Mouse (Mus musculus) lung, adult 2 months (tissue): ENCODE data around the gene Rbbp8nl. TPM values are rescaled to one million over a fixed set of nuclear protein-coding genes. Genes with fewer than 3 reads are reported as not detected.

Experiments
- DNase-seq: peaks from one replicate; pipeline ENCODE4 v3.0.0; 2022
- H3K4me1 ChIP-seq: fragments of 200-500 bp; 2 replicates; pipeline ENCODE4 v1.6.1; 2011; ENCODE audit warnings: low read length; ENCODE audit not compliant: control insufficient read depth, insufficient read depth
- H3K4me3 ChIP-seq: fragments of 200-500 bp; replicated peaks from 2 replicates; pipeline ENCODE3; 2011; ENCODE audit warnings: low read depth, mild to moderate bottlenecking, control low read depth, low read length; ENCODE audit errors: extremely low read depth
- CTCF ChIP-seq: fragments of 200-500 bp; IDR thresholded peaks from 2 replicates; pipeline ENCODE4 v1.5.1; 2011; ENCODE audit warnings: mild to moderate bottlenecking, low read length, control low read depth; ENCODE audit not compliant: insufficient read depth
- POLR2A ChIP-seq: fragments of 200-500 bp; IDR thresholded peaks from 2 replicates; pipeline ENCODE4 v1.6.1; 2011; ENCODE audit warnings: low read depth, mild to moderate bottlenecking, control low read depth, low read length, borderline replicate concordance; ENCODE audit errors: extremely low read depth
- WGBS: fragments of 180-500 bp; shearing (Covaris S2); methylation state at CpG from one replicate; pipeline ENCODE4 v1.1.7; 2018; 5-methylcytosine and 5-hydroxymethylcytosine counted together
- polyA plus RNA-seq: library from polyadenylated mRNA; depleted of rRNA; stranded (reverse); fragments of >200 nt; gene quantifications from 2 replicates; pipeline ENCODE4 v1.2.3, GENCODE M21; 2012

Rbbp8nl gene
- polyA plus RNA-seq, 1 experiment: 2.3 TPM

DNA sequence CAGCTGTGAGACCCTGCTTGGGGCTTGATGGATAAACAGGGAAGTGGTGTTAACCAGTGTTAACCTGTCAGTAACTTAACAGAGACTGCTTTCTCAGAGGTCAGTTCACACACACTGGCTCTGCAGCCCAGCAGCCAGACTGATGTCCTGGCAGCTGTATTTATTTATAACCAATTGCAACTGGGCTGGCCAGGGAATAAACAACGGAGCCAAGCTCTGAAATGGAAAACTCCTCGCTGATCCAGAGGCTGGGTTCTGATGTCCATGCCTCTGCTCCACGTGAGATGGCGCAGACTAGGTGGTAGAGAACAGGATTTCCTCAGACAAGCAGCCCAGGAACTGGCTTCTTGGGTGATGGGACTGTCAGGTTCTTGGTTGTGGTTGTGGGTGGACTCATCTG is 2.3 kb upstream of the Rbbp8nl start:
- no peak for DNase-seq
- no peak for TF ChIP-seq POLR2A
- TF ChIP-seq CTCF: no peak
- no peaks in the 10 kb centered on the region; the same call in 1 of the 2 replicates for H3K4me1 ChIP-seq
- no peak overlapping the region for H3K4me3 ChIP-seq
- WGBS: 42% methylated on average over 4 of the region's 4 CpGs

DNA sequence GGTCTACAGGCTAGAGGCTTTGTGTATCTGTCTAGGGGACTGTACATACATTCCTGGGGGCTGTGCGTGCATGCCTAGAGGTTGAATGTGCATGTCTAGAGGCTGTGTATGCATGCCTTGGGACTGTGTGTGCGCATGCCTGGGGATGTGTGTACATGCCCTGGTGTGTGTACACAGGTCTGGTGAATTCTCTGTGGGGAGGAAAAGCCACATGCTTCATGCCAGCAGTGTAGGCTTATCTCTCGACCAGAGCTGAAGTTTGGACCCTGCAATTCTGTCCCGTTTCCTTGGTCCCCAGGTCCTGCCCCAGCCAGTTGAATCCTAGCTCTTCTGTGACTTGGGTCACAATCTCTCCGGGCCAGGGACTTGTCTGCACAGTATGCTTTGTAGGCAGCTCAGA is 1.9 kb upstream of the Rbbp8nl start:
- 58% methylated on average over 5 of the region's 5 CpGs for WGBS
- TF ChIP-seq POLR2A (no peak), CTCF (no peak)
- DNase-seq: no peak
- Histone ChIP-seq H3K4me3 (no peak overlapping the region), H3K4me1 (no peaks in the 10 kb centered on the region; the same call in 1 of the 2 replicates)

- no peak for DNase-seq
- no peak for TF ChIP-seq CTCF
- TF ChIP-seq POLR2A: no peak
- H3K4me1 ChIP-seq: no peaks in the 10 kb centered on the region; the same call in 1 of the 2 replicates
- H3K4me3 ChIP-seq: no peak overlapping the region
- 50% methylated on average over 6 of the region's 6 CpGs for WGBS
Measured at GRCm38 (mm10) chr2:180290503-180290902, 824 bp upstream of the Rbbp8nl start.

DNA sequence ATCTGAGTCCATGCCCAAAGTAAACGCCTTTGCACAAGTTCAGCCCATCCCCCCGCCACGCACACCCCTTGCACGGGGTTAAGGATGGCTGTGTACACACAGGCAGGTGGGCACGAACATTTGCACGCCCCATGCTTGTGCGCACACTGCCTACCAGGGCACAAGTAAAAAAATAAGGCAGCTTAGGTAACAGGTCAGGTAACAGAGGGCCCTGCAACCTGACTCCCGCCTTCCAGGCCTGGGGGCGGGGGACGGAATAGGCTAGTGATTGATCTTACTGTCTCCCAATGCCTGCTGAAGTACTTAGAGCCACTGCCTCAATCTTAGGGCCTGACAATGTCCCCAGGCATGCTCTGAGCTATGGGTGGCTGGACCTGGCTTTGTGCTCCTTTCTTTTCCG is 713 bp downstream of the Rbbp8nl start:
- no peaks in the 10 kb centered on the region; the same call in 1 of the 2 replicates for H3K4me1 ChIP-seq
- no peak for TF ChIP-seq POLR2A
- no peak for TF ChIP-seq CTCF
- H3K4me3 ChIP-seq: no peak overlapping the region
- 66% methylated on average over 11 of the region's 11 CpGs for WGBS
- no peak for DNase-seq

DNA sequence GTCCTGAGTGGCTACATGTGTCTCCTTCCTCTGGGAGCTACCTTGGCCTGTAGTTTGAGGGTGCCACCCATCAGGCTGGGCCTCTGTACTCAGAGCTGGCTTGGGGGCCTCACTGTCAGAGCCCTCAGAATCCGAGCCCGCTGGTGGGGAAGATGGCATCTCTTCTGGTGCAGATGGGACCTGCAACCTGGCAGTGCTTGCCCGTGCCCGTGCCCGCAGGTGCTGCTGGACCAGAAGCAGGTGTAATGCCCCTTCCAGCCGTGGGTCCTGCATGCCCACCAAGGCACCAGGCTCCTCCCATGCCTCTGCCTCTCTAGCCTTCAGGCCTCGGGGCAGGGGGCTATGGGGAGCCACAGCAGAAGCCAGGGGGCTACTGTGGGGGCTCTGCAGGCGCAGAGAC is 10.4 kb downstream of the Rbbp8nl start:
- no peak for DNase-seq
- TF ChIP-seq POLR2A (no peak), CTCF (no peak)
- no peak overlapping the region for H3K4me3 ChIP-seq
- WGBS: 86% methylated on average over 8 of the region's 8 CpGs
- peaks cover 11% of the 10 kb centered on the region for H3K4me1 ChIP-seq

DNA sequence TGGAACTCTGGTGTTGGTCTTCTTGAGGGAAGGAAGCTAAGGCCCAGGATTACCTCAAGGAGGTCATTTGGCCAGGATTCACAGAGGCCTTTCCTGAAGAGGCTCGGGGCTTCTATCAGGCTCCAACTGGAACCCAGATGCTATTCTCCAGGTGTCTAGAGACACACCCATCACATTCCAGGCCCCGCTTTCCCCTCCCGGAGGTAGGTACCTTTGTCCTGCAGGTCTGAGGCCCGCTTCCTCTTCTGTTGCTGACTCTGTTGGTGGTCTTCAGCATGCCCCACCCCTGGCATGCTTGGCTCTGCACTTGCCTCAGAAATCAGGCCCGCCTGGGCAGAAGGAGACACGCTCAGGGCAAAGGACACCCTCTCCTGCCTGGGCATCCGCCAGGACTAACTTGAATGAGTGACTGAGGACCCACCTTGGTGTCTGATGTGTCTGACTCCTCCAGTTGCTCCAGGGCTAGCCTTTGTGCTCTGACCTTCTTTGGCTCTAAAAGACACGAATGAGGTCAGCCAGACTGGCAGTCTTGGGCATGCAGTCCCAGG is 11.8 kb downstream of the Rbbp8nl start:
- TF ChIP-seq POLR2A (no peak), CTCF (no peak)
- 75% methylated on average over 8 of the region's 8 CpGs for WGBS
- Histone ChIP-seq H3K4me3 (no peak overlapping the region), H3K4me1 (peaks cover 14% of the 10 kb centered on the region)
- no peak for DNase-seq

- peaks cover 22% of the 10 kb centered on the region for H3K4me1 ChIP-seq
- H3K4me3 ChIP-seq: no peak overlapping the region
- TF ChIP-seq CTCF: no peak
- no peak for TF ChIP-seq POLR2A
- peak; percentile 28 for DNase-seq
- 27% methylated on average over 8 of the region's 8 CpGs for WGBS
Measured at GRCm38 (mm10) chr2:180276851-180277259, 12.8 kb downstream of the Rbbp8nl start.

DNA sequence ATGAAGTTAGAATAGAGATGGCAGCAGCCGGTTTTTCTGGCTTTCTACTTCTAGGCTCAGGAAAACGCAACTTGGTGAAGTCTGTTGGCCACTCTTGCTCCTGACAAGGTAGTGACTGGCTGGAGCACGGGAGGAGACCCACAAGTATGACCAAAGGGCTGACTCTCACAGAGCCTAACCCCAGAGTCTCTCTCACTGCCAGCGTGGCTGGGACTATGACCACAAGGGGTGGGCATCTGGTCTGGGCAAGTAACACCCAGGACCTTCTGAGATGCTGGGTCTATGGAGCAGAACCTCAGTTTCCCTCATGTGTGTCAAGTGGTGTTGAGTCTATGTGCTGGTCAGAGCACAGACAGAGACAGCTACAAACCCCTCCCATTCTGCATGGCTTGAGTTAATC is 13.3 kb downstream of the Rbbp8nl start:
- TF ChIP-seq POLR2A: no peak
- TF ChIP-seq CTCF: no peak
- H3K4me3 ChIP-seq: no peak overlapping the region
- H3K4me1 ChIP-seq: peaks cover 26% of the 10 kb centered on the region
- WGBS: 29% methylated on average over 4 of the region's 4 CpGs
- no peak for DNase-seq

DNA sequence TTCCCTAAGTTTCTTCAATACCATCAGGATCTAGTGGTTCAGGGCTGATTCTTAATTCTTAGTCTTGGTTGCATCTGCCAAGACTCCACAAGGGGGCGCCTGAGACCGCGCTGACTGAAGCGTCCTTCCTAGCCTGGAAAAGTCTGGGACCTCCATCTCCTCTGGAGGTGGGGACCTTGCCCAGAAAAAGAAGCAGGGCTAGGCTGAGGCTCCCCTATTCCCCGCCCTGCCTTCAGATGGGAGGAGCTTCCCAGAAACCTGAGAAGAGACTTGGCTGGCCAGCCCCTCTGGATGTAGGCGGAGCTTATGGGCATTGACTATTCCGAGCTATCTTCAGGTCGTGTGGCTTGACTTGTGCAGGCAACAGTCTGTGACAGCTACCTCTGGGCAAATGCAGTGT is 13.8 kb downstream of the Rbbp8nl start:
- H3K4me1 ChIP-seq: peaks cover 30% of the 10 kb centered on the region
- under 1% methylated on average over 8 of the region's 8 CpGs for WGBS
- peak; percentile 36; the same call in 1 of the 2 replicates for TF ChIP-seq POLR2A
- peak; percentile 81 for TF ChIP-seq CTCF
- peak; percentile 80 for DNase-seq
- no peak overlapping the region for H3K4me3 ChIP-seq

- WGBS: 92% methylated on average over 2 of the region's 2 CpGs
- Histone ChIP-seq H3K4me1 (peaks cover 37% of the 10 kb centered on the region), H3K4me3 (no peak overlapping the region)
- no peak for DNase-seq
- TF ChIP-seq POLR2A (no peak), CTCF (no peak)
Measured at GRCm38 (mm10) chr2:180274523-180274922, 15.2 kb downstream of the Rbbp8nl start.
